Mouse (Mus musculus): ENCODE data around the gene Ssh2. TPM values are rescaled to one million over a fixed set of nuclear protein-coding genes. Genes with fewer than 3 reads are reported as not detected.

The Ssh2 gene
- polyA plus RNA-seq, 1 experiment: 30.2 TPM

DNA sequence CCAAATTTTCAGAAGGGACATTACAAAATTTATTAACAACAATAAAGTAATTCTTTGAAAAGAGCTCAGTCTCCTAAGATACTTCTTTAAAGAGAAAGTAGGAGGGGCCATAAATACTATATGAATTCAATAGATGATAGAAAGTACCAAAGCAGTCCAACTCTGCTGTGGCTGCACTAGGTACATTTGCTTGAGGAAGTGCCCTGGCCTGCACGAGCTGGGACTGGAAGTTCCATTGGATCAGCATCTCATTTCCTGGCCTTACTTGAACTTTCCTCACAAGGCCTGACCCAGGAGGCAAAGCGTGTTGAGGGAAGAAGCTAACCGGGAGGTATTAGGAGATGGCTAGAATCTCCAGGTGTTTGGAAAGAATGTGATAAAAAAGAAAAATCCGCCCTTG, 75.4 kb downstream of the Ssh2 start:
- no peak for TF ChIP-seq GATA1 (IDR thresholded peaks at IDR 0.05; ENCODE audit: low read length)

- no peak for TF ChIP-seq GATA1 (IDR thresholded peaks at IDR 0.05; ENCODE audit: low read length)
Observed at GRCm38 (mm10) chr11:77297246-77297645, 81.2 kb downstream of the Ssh2 start.

GRCm38 (mm10) chr11:77307205-77307604, 91.1 kb downstream of the Ssh2 start:
- no peak for TF ChIP-seq GATA1 (IDR thresholded peaks at IDR 0.05; ENCODE audit: low read length)

- TF ChIP-seq GATA1 (IDR thresholded peaks at IDR 0.05; ENCODE audit: low read length): no peak
Observed at GRCm38 (mm10) chr11:77308533-77308932, 92.4 kb downstream of the Ssh2 start.

- no peak for TF ChIP-seq GATA1 (IDR thresholded peaks at IDR 0.05; ENCODE audit: low read length)
Observed at GRCm38 (mm10) chr11:77317721-77318477, 101.8 kb downstream of the Ssh2 start.

DNA sequence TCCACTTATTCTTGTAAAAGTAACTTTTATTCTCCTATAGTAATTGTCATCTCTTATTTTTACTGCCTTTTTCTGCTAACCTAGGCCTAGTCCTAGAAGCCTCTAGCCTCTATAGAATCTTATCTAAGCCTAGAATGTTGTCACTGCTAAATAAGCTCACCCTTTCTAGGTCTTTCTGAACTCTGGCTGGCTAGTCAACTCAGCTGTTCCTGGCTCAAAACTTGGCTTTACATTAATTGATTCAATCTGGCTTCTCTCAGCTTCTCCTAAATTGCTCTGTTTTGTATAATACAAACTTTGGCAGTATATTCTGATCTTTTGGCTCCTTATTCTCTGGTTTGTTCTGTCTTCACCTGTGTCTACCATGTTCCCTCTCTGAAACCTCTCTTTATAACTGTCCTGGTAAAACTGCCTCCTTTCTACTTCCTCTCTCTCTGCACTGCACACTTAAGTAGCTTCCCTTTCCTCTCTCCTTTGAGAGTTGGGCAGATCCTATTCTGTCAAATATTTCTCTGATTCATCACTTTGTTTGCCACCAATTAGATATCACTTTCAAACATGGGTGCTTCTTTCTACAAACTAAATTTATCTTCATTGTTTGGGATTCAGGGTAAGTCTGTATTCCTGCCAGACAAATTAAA, 102.5 kb downstream of the Ssh2 start:
- TF ChIP-seq GATA1 (IDR thresholded peaks at IDR 0.05; ENCODE audit: low read length): no peak

GRCm38 (mm10) chr11:77321214-77321613, 105.1 kb downstream of the Ssh2 start:
- no peak for TF ChIP-seq GATA1 (IDR thresholded peaks at IDR 0.05; ENCODE audit: low read length)

GRCm38 (mm10) chr11:77330529-77330928, 114.4 kb downstream of the Ssh2 start:
- no peak for TF ChIP-seq GATA1 (IDR thresholded peaks at IDR 0.05; ENCODE audit: low read length)

GRCm38 (mm10) chr11:77347273-77347672, 131.2 kb downstream of the Ssh2 start:
- no peak for TF ChIP-seq GATA1 (IDR thresholded peaks at IDR 0.05; ENCODE audit: low read length)

- TF ChIP-seq GATA1 (IDR thresholded peaks at IDR 0.05; ENCODE audit: low read length): no peak
Observed at GRCm38 (mm10) chr11:77348142-77348741, 132.2 kb downstream of the Ssh2 start.

GRCm38 (mm10) chr11:77348985-77349384, 132.9 kb downstream of the Ssh2 start:
- TF ChIP-seq GATA1 (IDR thresholded peaks at IDR 0.05; ENCODE audit: low read length): no peak

DNA sequence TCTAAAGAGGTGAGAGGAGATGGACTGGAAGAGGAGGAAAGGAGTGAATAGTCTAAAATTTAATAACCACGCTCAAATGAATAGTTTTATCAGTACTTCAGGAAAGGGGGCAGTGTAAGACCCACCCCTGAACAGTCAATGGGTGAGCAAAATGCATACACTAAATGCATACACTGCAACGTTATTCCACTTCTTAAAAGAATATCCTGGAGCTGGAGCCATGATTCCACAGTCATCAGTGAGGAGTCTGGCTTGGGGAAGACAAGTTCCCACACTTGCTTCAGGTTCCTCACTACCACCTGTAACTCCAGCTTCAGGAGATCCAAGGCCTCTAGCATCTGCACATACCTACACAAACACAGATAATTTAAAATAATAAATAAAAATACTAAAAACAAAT, 133.6 kb downstream of the Ssh2 start:
- TF ChIP-seq GATA1 (IDR thresholded peaks at IDR 0.05; ENCODE audit: low read length): no peak

DNA sequence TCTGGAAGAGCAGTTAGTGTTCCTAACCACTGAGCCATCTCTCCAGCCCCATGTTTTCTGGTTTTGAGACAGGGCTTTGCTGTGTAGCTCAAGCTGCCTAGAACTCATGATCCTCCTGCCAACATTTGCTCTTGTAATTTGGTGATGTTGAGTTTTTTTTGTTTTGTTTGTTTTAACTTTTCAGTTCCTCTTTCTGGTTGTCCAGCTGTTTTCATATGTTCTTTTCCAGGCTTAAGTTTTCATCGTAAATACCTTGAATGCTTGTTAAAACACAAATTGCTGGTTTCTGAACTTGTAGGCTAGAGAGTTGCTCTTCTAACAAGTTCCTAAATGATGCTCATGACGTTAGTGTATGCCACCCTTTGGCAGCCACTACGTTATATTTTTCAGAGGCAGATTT, 139.0 kb downstream of the Ssh2 start:
- TF ChIP-seq GATA1 (IDR thresholded peaks at IDR 0.05; ENCODE audit: low read length): no peak

DNA sequence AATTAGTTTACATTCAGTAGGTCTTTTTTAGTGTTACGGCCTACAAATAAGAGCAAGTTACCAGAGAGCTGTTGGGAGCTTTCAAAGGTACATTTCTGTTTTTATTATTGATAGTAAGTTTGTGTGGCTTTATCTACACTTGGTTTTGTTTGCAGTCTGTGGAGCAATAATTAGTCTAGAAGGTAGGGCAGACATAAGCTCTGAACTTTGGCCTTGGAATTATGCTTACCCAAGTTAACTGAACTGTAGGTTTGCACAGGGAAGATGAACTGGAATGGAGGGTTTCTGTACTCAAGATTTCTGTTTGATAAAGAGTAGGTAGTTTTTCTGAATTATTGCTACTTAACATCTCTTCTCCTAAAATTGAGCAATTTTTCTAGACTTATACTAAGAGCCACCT, 141.8 kb downstream of the Ssh2 start:
- no peak for TF ChIP-seq GATA1 (IDR thresholded peaks at IDR 0.05; ENCODE audit: low read length)

DNA sequence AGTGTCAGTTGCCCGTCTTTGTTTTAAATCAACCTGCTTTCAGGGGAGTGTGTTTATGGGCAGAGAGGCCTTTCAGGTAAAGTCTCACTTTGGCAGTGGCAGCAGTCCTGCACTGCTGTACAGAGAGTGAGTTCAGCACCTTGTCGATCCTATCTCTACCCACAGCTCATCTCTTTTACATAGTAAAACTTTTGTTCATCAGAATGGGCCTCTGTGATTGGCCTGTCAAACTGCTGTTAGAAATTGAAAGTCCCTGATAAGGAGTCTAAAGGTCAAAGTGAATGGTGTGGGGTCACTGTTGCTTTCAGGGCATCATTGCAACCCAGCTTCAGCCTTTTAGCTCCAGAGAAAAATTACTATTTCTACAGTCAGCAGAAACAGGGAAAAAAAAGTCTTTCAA, 147.4 kb downstream of the Ssh2 start:
- no peak for TF ChIP-seq GATA1 (IDR thresholded peaks at IDR 0.05; ENCODE audit: low read length)

DNA sequence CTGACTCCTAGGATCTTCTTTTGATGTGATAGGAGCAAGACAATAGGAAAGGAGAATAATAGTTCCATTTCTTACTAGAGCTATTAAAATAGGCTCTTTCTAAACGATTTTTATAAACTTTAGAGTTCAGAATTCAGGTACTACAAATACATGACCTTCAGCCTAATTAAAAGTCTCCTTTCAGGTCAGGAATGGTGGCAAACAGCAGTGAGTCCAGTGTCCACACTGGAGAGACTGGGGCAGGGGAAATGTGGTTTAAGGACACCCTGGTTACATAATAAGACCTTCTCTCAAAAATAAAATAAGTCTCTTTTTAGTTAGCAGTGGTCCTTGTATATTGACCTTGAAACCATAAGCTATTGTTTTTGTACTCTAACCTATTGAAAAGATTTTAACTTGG, 148.3 kb downstream of the Ssh2 start:
- no peak for TF ChIP-seq GATA1 (IDR thresholded peaks at IDR 0.05; ENCODE audit: low read length)
